Mouse (Mus musculus) layer of hippocampus, adult 8-10 months (tissue): ENCODE measurements around the gene Prl5a1. TPM values are rescaled to one million over a fixed set of nuclear protein-coding genes. Genes with fewer than 3 reads are reported as not detected.

Experiments used
- DNase-seq, 2 experiments: peaks; one replicate each; pipeline ENCODE4 v3.0.0; 2022; ENCODE audit warnings: low spot score in 2 of 2
- total RNA-seq, 4 experiments: library from RNA; stranded (reverse); gene quantifications; 2 replicates each; pipeline ENCODE4 v1.2.4; 2022

Gene Prl5a1
- not detected for total RNA-seq

DNA sequence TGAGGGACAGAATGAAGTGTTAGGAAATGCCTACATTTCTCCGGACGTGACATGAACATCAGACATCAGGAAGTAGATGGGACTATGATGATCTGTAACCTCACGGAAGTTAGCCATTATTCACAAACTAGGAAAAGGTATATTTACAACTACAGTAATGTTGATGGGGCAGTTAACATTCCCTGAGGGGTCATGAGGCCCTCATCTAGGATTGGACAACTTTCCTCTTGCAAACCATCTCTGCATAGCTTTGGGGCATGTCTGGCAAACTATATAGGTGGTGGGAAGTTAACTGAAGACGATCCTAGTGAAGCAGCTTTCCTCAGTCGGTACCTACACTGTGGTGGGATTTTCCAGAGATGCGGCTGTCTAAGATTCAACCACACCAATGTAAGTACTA lies at the start of gene Prl5a1:
Gene Prl5a1, plus strand, starts transcription at position 301 of the 400 bp plus-strand sequence.
- no peak for DNase-seq

DNA sequence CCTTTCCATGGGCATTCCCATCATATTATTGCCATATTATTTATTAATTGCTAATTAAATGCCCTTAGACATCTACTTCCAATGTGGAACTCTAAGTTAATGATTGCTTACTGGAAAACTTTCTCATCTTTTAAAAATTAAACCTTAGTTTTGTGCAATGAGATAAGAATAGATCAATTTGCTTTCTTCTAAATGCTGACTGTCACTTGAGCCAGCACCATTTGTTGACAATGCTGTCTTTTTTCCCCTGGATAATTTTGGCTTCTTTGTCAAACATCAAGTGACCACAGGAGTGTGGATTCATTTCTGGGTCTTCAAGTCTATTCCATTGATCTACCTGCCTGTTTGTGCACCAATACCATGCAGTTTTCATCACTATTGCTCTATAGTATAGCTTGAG lies 46.1 kb upstream of the Prl5a1 start:
- DNase-seq, result no peak

DNA sequence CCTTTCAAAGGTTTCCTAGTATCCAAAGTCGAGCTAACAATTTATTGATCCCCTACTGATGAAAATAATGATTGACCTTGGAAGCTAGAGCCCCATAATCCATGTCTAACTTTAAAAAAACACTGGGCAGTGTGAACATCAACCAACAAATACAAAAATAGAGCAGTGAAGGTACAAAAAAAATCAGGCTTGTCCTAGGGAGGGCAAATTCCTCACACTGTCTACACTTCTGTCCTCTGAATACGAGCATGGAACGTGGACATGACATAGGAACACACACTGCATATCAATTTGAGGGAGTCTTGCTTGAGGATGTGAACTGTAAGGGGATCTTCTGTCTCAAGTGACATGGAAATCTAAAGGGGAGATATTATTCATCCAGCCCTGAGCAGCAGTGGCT lies 33.7 kb upstream of the Prl5a1 start:
- DNase-seq, result no peak

DNA sequence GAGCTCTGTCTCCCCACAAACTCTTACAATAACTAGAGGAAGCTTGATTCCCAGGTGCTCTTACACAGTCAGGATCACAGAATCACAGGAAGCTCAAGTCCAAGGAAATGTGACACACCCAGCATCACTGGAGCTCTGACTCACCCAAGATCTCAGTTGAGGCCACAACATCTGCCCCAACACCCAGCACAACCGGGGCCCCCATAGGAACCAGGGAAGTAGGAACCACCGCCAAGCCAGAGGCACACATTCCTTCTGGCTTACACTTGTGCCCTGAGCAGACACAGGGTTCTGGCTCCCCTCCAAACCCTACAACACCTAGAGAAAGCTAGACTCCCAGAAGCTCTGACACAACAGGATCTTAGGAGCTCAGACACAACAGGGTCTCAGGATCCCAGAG lies 9.5 kb upstream of the Prl5a1 start:
- DNase-seq, result no peak

DNA sequence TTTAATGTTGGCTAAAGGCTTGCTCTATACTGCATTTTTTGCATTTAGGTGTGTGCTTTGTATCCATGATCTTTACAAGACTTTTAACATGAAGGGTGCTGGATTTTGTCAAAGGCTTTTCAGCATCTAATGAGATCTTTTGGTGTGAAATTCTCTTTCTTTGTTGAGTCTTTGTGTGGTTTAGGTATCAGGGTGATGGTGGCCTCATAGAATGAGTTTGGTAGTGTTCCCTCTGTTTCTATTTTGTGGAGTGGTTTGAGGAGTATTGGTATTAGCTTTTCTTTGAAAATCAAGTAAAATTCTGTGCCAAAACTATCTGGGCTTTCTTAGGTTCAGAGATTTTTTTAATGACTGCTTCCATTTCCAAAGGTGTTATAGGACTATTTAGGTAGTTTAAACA lies 6.5 kb upstream of the Prl5a1 start:
- DNase-seq, result no peak

Other genes with a start within 250 kb of the Prl5a1 start
- not detected for gene Prl4a1, start 126.3 kb upstream of the Prl5a1 start, total RNA-seq
- gene Gm11361, start 115.0 kb downstream of the Prl5a1 start, total RNA-seq, result 100 to 1,000 TPM in 1 of 4 experiments, 10 to 100 TPM in 3; 45.7 to 100 (median 70.7) TPM